Mouse (Mus musculus) liver, adult 2 months (tissue): ENCODE results near the gene Unc119b.

ENCODE experiments used
- CTCF ChIP-seq: fragments of 200-500 bp; IDR thresholded peaks from 2 replicates; pipeline ENCODE4 v1.5.1; 2011; ENCODE audit warnings: low read depth, low read length, control low read depth
- POLR2A ChIP-seq: fragments of 200-500 bp; IDR thresholded peaks from 2 replicates; pipeline ENCODE4 v1.6.1; 2011; ENCODE audit warnings: low read length, control low read depth; ENCODE audit not compliant: insufficient read depth; ENCODE audit errors: extremely low read depth

GRCm38 (mm10) chr5:115146747-115147130 lies 12.0 kb upstream of the Unc119b start:
- no peak for TF ChIP-seq CTCF
- no peak for TF ChIP-seq POLR2A
